Mouse (Mus musculus) midbrain, postnatal 0 days (tissue): ENCODE measurements around the gene Ppp1r3f. TPM values are rescaled to one million over a fixed set of nuclear protein-coding genes. Genes with fewer than 3 reads are reported as not detected.
A peak's percentile ranks its signal among the peaks of the same experiment; 100 is the strongest.

ENCODE experiments used
- ATAC-seq: fragments of 200-750 bp; cut with Nextera tagmentation; 2 replicates; pipeline ENCODE4 v1.8.0; 2017; ENCODE audit warnings: moderate number of reproducible peaks, mild to moderate bottlenecking, moderate TSS enrichment, moderate library complexity; ENCODE audit not compliant: low FRiP score
- DNase-seq: peaks from one replicate; pipeline ENCODE4 v3.0.0-alpha.2; 2015; ENCODE audit warnings: low spot score
- H3K27ac ChIP-seq: fragments of 300-500 bp; sonication (generic); 2 replicates; pipeline ENCODE4 v1.5.1; 2014; ENCODE audit warnings: low read depth, mild to moderate bottlenecking, low read length, mixed read lengths
- H3K27me3 ChIP-seq: fragments of 300-500 bp; sonication (generic); 2 replicates; pipeline ENCODE4 v1.6.1; 2014; ENCODE audit warnings: low read length, control low read depth, mixed read lengths; ENCODE audit not compliant: insufficient read depth
- H3K36me3 ChIP-seq: fragments of 300-500 bp; sonication (generic); 2 replicates; pipeline ENCODE4 v1.6.1; 2014; ENCODE audit warnings: low read length, control low read depth, mixed read lengths; ENCODE audit not compliant: insufficient read depth
- H3K4me1 ChIP-seq: fragments of 300-500 bp; sonication (generic); 2 replicates; pipeline ENCODE4 v1.6.1; 2014; ENCODE audit warnings: mild to moderate bottlenecking, control low read depth, antibody characterized with exemption, low read length, mixed read lengths; ENCODE audit not compliant: insufficient read depth
- H3K4me2 ChIP-seq: fragments of 300-500 bp; sonication (generic); 2 replicates; pipeline ENCODE4 v1.6.1; 2014; ENCODE audit warnings: low read depth, mild to moderate bottlenecking, low read length, mixed read lengths; ENCODE audit not compliant: poor library complexity, severe bottlenecking
- H3K4me3 ChIP-seq: fragments of 300-500 bp; sonication (generic); 2 replicates; pipeline ENCODE4 v1.5.1; 2014; ENCODE audit warnings: low read depth, mild to moderate bottlenecking, low read length, moderate library complexity
- H3K9ac ChIP-seq: fragments of 300-500 bp; sonication (generic); replicated peaks from 2 replicates; pipeline ENCODE4 v1.6.1; 2014; ENCODE audit warnings: mild to moderate bottlenecking, low read length, moderate library complexity, mixed read lengths; ENCODE audit not compliant: poor library complexity, severe bottlenecking
- H3K9me3 ChIP-seq: fragments of 300-500 bp; sonication (generic); 2 replicates; pipeline ENCODE4 v1.6.1; 2016; ENCODE audit warnings: low read length, control low read depth
- CTCF ChIP-seq: IDR thresholded peaks from 2 replicates; pipeline ENCODE4 v1.5.1; 2016; ENCODE audit warnings: antibody characterized with exemption, mild to moderate bottlenecking
- WGBS: fragments of 180-500 bp; shearing (Covaris S2); extraction: QIAGEN DNeasy Blood & Tissue Kit; methylation state at CpG from one replicate; pipeline ENCODE4 v1.1.7; 2014; 5-methylcytosine and 5-hydroxymethylcytosine counted together
- polyA plus RNA-seq: library from polyadenylated mRNA; unstranded; fragments of >200 nt; fragmentation: Nextera tagmentation; extraction: Ambion mirVana; gene quantifications from 2 replicates; pipeline ENCODE4 v1.2.1, GENCODE M21; 2015
- total RNA-seq: library from RNA; depleted of rRNA; stranded (reverse); fragments of >200 nt; gene quantifications from 2 replicates; pipeline ENCODE4 v1.2.3, GENCODE M21; 2014

Ppp1r3f gene
- total and polyA plus RNA-seq, 2 experiments from 2014 or later: 9.4 to 27.3 TPM

DNA sequence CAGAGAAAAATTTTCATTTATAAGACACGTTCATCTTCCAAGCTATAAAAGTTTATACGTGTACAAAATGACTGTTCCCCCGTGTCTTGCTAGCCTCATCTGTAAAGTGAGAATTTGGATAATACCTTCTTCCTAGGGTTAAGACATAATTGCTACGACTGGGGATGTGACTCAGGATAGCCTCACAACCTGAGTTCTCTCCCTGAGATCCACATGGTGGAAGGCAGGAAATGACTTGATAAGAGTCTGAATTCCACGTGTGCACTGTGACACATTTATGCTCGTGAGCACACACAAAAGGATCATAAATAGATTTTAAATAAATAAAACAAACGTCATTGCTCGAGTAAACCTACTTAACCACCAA, 31.5 kb upstream of the Ppp1r3f start:
- DNase-seq (no peak), ATAC-seq (no peak)
- Histone ChIP-seq H3K4me3 (peak overlapping the region; percentile 42; the same call in 1 of the 2 replicates), H3K9ac (no peak overlapping the region), H3K36me3 (no peaks in the 10 kb centered on the region), H3K27ac (no peak overlapping the region), H3K9me3 (no peaks in the 10 kb centered on the region), H3K4me1 (no peaks in the 10 kb centered on the region), H3K27me3 (no peaks in the 10 kb centered on the region), H3K4me2 (no peak overlapping the region)
- no peak for TF ChIP-seq CTCF
- 48% methylated on average over 8 of the region's 8 CpGs for WGBS

GRCm38 (mm10) chrX:7604879-7605574, 30.9 kb upstream of the Ppp1r3f start, which contains the start of gene Ccdc22:
Gene Ccdc22 (minus strand): TSS chrX:7605517.
- Histone ChIP-seq H3K36me3 (no peaks in the 10 kb centered on the region), H3K9me3 (no peaks in the 10 kb centered on the region), H3K9ac (no peak within 1 kb of the TSS; the same call in 1 of the 2 replicates), H3K27ac (peak within 1 kb of the TSS; percentile 67; the same call in 1 of the 2 replicates), H3K4me3 (peak within 1 kb of the TSS; percentile 42), H3K4me2 (peak within 1 kb of the TSS; percentile 49), H3K27me3 (no peaks in the 10 kb centered on the region), H3K4me1 (no peaks in the 10 kb centered on the region)
- DNase-seq (peak; percentile 90), ATAC-seq (peak; percentile 90)
- 22% methylated on average over 28 of the region's 28 CpGs for WGBS
- no peak for TF ChIP-seq CTCF

DNA sequence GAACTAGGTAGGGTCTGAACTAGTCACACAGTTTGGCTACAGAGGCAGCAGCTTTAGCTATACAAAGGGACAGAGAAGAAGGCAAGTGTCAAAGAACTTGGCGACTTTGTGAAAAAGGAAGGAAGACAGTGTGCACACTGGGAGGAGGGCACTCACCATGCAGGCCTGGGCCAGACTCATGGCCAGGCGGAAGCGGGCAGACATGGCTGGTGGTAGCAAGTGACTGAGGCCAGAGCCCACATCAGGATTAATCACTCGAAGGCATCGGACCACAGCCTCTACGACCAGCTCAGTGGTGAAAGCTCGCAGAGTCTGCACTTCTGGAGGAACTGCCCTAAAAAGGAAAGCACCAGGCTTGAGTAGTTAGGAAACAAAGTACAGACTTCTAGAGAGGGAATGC, 29.9 kb upstream of the Ppp1r3f start:
- DNase-seq: no peak
- Histone ChIP-seq H3K9ac (no peak overlapping the region), H3K4me1 (no peaks in the 10 kb centered on the region), H3K4me3 (no peak overlapping the region), H3K36me3 (peaks cover 2% of the 10 kb centered on the region; the same call in 1 of the 2 replicates), H3K4me2 (no peak overlapping the region), H3K9me3 (no peaks in the 10 kb centered on the region), H3K27me3 (no peaks in the 10 kb centered on the region), H3K27ac (no peak overlapping the region)
- no peak for ATAC-seq
- 92% methylated on average over 7 of the region's 7 CpGs for WGBS
- no peak for TF ChIP-seq CTCF

DNA sequence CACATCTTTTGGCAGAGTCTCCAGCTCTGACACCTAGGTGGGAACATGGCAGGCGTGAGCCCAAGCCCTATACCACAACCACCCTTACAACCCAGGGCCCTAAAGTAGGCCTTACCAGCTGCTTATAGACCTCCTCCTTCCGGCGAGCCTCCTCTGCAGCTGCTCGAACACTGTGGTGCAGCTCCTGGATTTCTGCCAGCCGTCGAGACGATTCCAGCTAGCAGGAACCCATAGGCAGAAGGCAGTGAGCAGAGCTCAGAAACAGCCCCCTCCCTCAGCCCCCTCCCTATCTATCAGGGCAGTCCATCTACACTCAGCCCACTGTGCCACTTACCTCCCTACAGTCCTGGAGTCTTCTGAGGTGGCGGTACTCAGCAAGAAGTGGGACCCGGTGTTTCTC, 21.3 kb upstream of the Ppp1r3f start:
- H3K27me3 ChIP-seq: no peaks in the 10 kb centered on the region
- no peak overlapping the region for H3K9ac ChIP-seq
- H3K9me3 ChIP-seq: no peaks in the 10 kb centered on the region
- peaks cover 15% of the 10 kb centered on the region; the same call in 1 of the 2 replicates for H3K36me3 ChIP-seq
- 94% methylated on average over 9 of the region's 9 CpGs for WGBS
- no peaks in the 10 kb centered on the region for H3K4me1 ChIP-seq
- no peak overlapping the region for H3K27ac ChIP-seq
- ATAC-seq (no peak), DNase-seq (no peak)
- H3K4me2 ChIP-seq: no peak overlapping the region
- H3K4me3 ChIP-seq: no peak overlapping the region
- TF ChIP-seq CTCF: no peak

DNA sequence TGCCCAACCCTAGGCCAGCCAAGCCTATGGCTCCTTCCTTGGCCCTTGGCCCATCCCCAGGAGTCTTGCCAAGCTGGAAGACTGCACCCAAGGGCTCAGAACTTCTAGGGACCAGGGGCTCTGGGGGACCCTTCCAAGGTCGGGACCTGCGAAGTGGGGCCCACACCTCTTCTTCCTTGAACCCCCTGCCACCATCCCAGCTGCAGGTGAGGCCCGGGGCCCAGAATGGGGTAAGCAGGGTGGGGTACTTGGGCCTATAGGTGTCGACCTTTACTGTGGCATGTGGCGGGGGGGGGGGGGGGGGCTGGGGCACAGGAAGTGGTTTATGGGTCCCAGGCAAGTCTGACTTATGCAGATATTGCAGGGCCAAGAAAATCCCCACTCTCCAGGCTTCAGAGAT, 12.3 kb upstream of the Ppp1r3f start:
- Histone ChIP-seq H3K9me3 (no peaks in the 10 kb centered on the region; the same call in 1 of the 2 replicates), H3K4me3 (no peak overlapping the region), H3K27ac (no peak overlapping the region), H3K9ac (no peak overlapping the region), H3K4me2 (no peak overlapping the region), H3K4me1 (no peaks in the 10 kb centered on the region), H3K27me3 (no peaks in the 10 kb centered on the region), H3K36me3 (no peaks in the 10 kb centered on the region)
- WGBS: 95% methylated on average over 4 of the region's 5 CpGs
- ATAC-seq: no peak
- DNase-seq: no peak
- no peak for TF ChIP-seq CTCF

DNA sequence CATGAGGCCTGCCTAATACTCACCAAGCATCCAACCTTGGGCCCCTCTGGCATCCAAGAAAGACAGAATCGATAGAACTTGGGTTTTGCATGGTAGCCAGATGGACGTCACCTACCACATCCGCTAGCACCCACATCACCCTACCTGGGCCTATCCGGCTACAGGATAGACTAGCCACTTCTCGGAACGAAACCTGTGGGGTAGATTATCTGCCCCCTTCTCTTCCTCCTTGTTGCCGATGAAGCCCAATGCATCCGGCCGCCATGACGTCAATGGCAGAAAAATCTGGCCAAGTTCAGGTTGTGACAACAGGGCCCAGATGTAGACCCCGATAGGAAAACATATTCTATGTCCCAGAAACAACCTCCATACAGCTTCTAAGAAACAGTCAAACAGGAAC, 9.8 kb upstream of the Ppp1r3f start:
- no peak for DNase-seq
- Histone ChIP-seq H3K4me3 (no peak overlapping the region), H3K9me3 (no peaks in the 10 kb centered on the region; the same call in 1 of the 2 replicates), H3K4me1 (no peaks in the 10 kb centered on the region), H3K36me3 (no peaks in the 10 kb centered on the region), H3K27me3 (no peaks in the 10 kb centered on the region), H3K9ac (no peak overlapping the region), H3K4me2 (no peak overlapping the region), H3K27ac (no peak overlapping the region)
- no peak for TF ChIP-seq CTCF
- 92% methylated on average over 10 of the region's 11 CpGs for WGBS
- no peak for ATAC-seq
